Mouse (Mus musculus): ENCODE data around the gene Fgfr2.
"Not testable (repeated sequence)": the region's sequence is repeated elsewhere in the genome, so short reads cannot be mapped to it uniquely, and the experiment has no call there.

Fgfr2 gene

GRCm38 (mm10) chr7:132688721-132689120 is 434.4 kb downstream of the Fgfr2 start:
- no peak for DNase-seq (ENCODE audit: low spot score)

- DNase-seq (ENCODE audit: low spot score), result no peak
Observed at GRCm38 (mm10) chr7:132687897-132688296, 435.3 kb downstream of the Fgfr2 start.

GRCm38 (mm10) chr7:132686515-132686914 is 436.6 kb downstream of the Fgfr2 start:
- DNase-seq (ENCODE audit: low spot score), result no peak

- DNase-seq (ENCODE audit: low spot score), result no peak
Observed at GRCm38 (mm10) chr7:132683923-132684322, 439.2 kb downstream of the Fgfr2 start.

- DNase-seq (ENCODE audit: low spot score), result no peak
Observed at GRCm38 (mm10) chr7:132682901-132683300, 440.2 kb downstream of the Fgfr2 start.

- no peak for DNase-seq (ENCODE audit: low spot score)
Observed at GRCm38 (mm10) chr7:132682336-132682735, 440.8 kb downstream of the Fgfr2 start.

- DNase-seq (ENCODE audit: low spot score), result no peak
Observed at GRCm38 (mm10) chr7:132681831-132682230, 441.3 kb downstream of the Fgfr2 start.

- DNase-seq (ENCODE audit: low spot score), result no peak
Observed at GRCm38 (mm10) chr7:132681296-132681695, 441.9 kb downstream of the Fgfr2 start.

GRCm38 (mm10) chr7:132679549-132679948 is 443.6 kb downstream of the Fgfr2 start:
- DNase-seq (ENCODE audit: low spot score), result no peak

- no peak for DNase-seq (ENCODE audit: low spot score)
Observed at GRCm38 (mm10) chr7:132679117-132679516, 444.0 kb downstream of the Fgfr2 start.

- no peak for DNase-seq (ENCODE audit: low spot score)
Observed at GRCm38 (mm10) chr7:132675922-132676321, 447.2 kb downstream of the Fgfr2 start.

- DNase-seq (ENCODE audit: low spot score), result no peak
Observed at GRCm38 (mm10) chr7:132673931-132674755, 449.0 kb downstream of the Fgfr2 start.

GRCm38 (mm10) chr7:132672481-132672959 is 450.6 kb downstream of the Fgfr2 start:
- DNase-seq (ENCODE audit: low spot score), result no peak

GRCm38 (mm10) chr7:132670863-132671165 is 452.3 kb downstream of the Fgfr2 start:
- DNase-seq (ENCODE audit: low spot score), result no peak

GRCm38 (mm10) chr7:132669999-132670862 is 452.9 kb downstream of the Fgfr2 start:
- DNase-seq (ENCODE audit: low spot score), result no peak

GRCm38 (mm10) chr7:132668604-132669003 is 454.5 kb downstream of the Fgfr2 start:
- DNase-seq (ENCODE audit: low spot score), result no peak

- DNase-seq (ENCODE audit: low spot score), result no peak
Observed at GRCm38 (mm10) chr7:132666516-132666915, 456.6 kb downstream of the Fgfr2 start.

- DNase-seq (ENCODE audit: low spot score), result no peak
Observed at GRCm38 (mm10) chr7:132665664-132666382, 457.3 kb downstream of the Fgfr2 start.

GRCm38 (mm10) chr7:132664815-132665214 is 458.3 kb downstream of the Fgfr2 start:
- DNase-seq (ENCODE audit: low spot score), result no peak

GRCm38 (mm10) chr7:132662831-132663230 is 460.3 kb downstream of the Fgfr2 start:
- not testable (repeated sequence) for DNase-seq (ENCODE audit: low spot score)

GRCm38 (mm10) chr7:132659633-132660032 is 463.5 kb downstream of the Fgfr2 start:
- no peak for DNase-seq (ENCODE audit: low spot score)

GRCm38 (mm10) chr7:132658688-132659087 is 464.5 kb downstream of the Fgfr2 start:
- no peak for DNase-seq (ENCODE audit: low spot score)
